Mouse (Mus musculus) forebrain, postnatal 0 days (tissue): ENCODE measurements around the gene Brpf3. TPM values are rescaled to one million over a fixed set of nuclear protein-coding genes. Genes with fewer than 3 reads are reported as not detected.

Experiments used
- ATAC-seq: fragments of 200-750 bp; cut with Nextera tagmentation; 2 replicates; pipeline ENCODE4 v1.8.0; 2017; ENCODE audit warnings: mild to moderate bottlenecking, moderate library complexity
- DNase-seq: peaks from one replicate; pipeline ENCODE4 v3.0.0-alpha.2; 2015
- H3K27ac ChIP-seq: fragments of 300-500 bp; sonication (generic); 2 replicates; pipeline ENCODE4 v1.5.1; 2014; ENCODE audit warnings: low read depth, mild to moderate bottlenecking, antibody characterized with exemption, low read length, moderate library complexity, mixed read lengths
- H3K27me3 ChIP-seq: fragments of 300-500 bp; sonication (generic); 2 replicates; pipeline ENCODE4 v1.6.1; 2014; ENCODE audit warnings: mild to moderate bottlenecking, low read length, mixed read lengths; ENCODE audit not compliant: insufficient read depth
- H3K36me3 ChIP-seq: fragments of 300-500 bp; sonication (generic); 2 replicates; pipeline ENCODE4 v1.6.1; 2014; ENCODE audit warnings: mild to moderate bottlenecking, moderate library complexity; ENCODE audit not compliant: insufficient read depth
- H3K4me1 ChIP-seq: fragments of 300-500 bp; sonication (generic); 2 replicates; pipeline ENCODE4 v1.6.1; 2014; ENCODE audit warnings: antibody characterized with exemption; ENCODE audit not compliant: insufficient read depth
- H3K4me2 ChIP-seq: fragments of 300-500 bp; sonication (generic); 2 replicates; pipeline ENCODE4 v1.6.1; 2014; ENCODE audit warnings: low read depth, mild to moderate bottlenecking, moderate library complexity
- H3K4me3 ChIP-seq: fragments of 300-500 bp; sonication (generic); 2 replicates; pipeline ENCODE4 v1.5.1; 2014; ENCODE audit warnings: low read depth, low read length, mixed read lengths
- H3K9ac ChIP-seq: fragments of 300-500 bp; sonication (generic); 2 replicates; pipeline ENCODE4 v1.6.1; 2014; ENCODE audit warnings: mild to moderate bottlenecking
- H3K9me3 ChIP-seq: fragments of 300-500 bp; sonication (generic); 2 replicates; pipeline ENCODE4 v1.6.1; 2016; ENCODE audit warnings: low read length
- CTCF ChIP-seq: sonication (generic); IDR thresholded peaks from 2 replicates; pipeline ENCODE4 v1.5.1; 2016; ENCODE audit warnings: antibody characterized with exemption, control low read depth, low read depth
- WGBS: fragments of 180-500 bp; shearing (Covaris S2); extraction: QIAGEN DNeasy Blood & Tissue Kit; methylation state at CpG from one replicate; pipeline ENCODE4 v1.1.7; 2014; 5-methylcytosine and 5-hydroxymethylcytosine counted together
- polyA plus RNA-seq: library from polyadenylated mRNA; unstranded; fragments of >200 nt; fragmentation: Nextera tagmentation; extraction: Ambion mirVana; gene quantifications from 2 replicates; pipeline ENCODE4 v1.2.1, GENCODE M21; 2015
- total RNA-seq: library from RNA; depleted of rRNA; stranded (reverse); fragments of >200 nt; gene quantifications from 2 replicates; pipeline ENCODE4 v1.2.3, GENCODE M21; 2014

Brpf3 gene
- total and polyA plus RNA-seq, 2 experiments from 2014 or later, result 4.1 to 13.0 TPM

DNA sequence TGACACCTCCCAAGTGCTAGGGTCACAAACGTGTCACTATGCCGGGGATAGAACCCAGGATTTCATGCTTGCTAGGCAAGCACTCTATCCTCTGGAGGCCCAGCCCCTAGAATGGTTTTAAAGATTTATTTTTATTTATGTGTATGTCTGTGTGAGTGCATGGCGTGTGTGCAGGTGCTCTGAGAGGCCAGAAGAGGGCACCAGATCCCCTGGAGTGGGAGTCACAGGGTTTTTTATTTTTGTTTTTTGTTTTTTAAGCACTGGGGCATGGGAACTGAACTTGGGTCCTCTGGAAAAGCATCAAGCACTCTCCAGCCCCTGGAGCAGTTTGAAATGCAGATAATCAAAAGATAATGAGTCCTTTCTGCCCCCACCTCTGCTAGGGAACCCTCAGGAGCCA is 24.1 kb upstream of the Brpf3 start:
- Histone ChIP-seq H3K4me3 (no peak overlapping the region), H3K27me3 (no peaks in the 10 kb centered on the region), H3K27ac (no peak overlapping the region), H3K4me1 (no peaks in the 10 kb centered on the region), H3K9me3 (no peaks in the 10 kb centered on the region), H3K9ac (no peak overlapping the region), H3K36me3 (no peaks in the 10 kb centered on the region), H3K4me2 (no peak overlapping the region)
- 88% methylated on average over 3 of the region's 3 CpGs for WGBS
- TF ChIP-seq CTCF, result no peak
- ATAC-seq, result no peak
- DNase-seq, result no peak

DNA sequence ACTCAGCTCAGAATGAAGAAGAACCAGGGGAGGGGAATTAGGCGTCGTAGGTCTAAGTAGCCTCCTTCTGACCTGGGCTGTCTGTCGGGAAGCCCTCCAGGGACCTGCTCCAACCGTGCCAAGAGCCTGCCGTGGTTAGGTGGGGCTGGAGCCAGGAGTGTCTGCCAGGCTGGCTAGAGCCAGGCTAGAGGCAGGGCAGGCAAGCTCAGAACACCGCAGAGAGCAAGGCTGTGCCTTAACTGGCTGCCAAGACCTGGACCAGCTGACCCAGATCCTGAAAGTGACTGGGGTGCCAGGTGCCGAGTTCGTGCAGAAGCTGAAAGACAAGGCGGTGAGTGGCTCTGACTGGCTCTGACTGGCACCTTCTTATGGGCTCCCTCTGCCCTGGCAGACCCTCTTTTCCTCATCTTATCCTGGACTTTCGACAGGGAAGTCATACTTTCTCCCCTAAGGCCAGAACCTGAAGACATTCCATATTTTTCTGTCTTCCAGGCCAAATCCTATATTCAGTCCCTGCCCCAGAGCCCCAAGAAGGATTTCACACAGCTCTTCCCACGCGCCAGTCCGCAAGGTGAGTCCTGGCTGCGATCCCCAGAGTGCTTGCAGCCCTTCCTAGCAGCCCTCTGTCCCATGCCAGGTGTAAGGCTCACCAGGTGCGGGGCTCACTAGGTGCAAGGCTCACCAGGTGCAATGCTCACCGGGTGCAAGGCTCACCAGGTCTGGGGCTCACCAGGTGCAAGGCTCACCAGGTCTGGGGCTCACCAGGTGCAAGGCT is 23.5 kb upstream of the Brpf3 start:
- no peak for DNase-seq
- Histone ChIP-seq H3K27ac (no peak overlapping the region), H3K9ac (no peak overlapping the region), H3K9me3 (no peaks in the 10 kb centered on the region), H3K4me3 (no peak overlapping the region), H3K27me3 (no peaks in the 10 kb centered on the region), H3K4me1 (no peaks in the 10 kb centered on the region), H3K4me2 (no peak overlapping the region), H3K36me3 (no peaks in the 10 kb centered on the region)
- no peak for ATAC-seq
- no peak for TF ChIP-seq CTCF
- WGBS, result 81% methylated on average over 16 of the region's 16 CpGs

- H3K9me3 ChIP-seq, result no peaks in the 10 kb centered on the region
- H3K9ac ChIP-seq, result no peak overlapping the region
- no peak overlapping the region for H3K4me2 ChIP-seq
- 90% methylated on average over 3 of the region's 3 CpGs for WGBS
- H3K27me3 ChIP-seq, result no peaks in the 10 kb centered on the region
- H3K4me3 ChIP-seq, result no peak overlapping the region
- ATAC-seq (no peak), DNase-seq (no peak)
- no peaks in the 10 kb centered on the region for H3K36me3 ChIP-seq
- no peaks in the 10 kb centered on the region for H3K4me1 ChIP-seq
- H3K27ac ChIP-seq, result no peak overlapping the region
- TF ChIP-seq CTCF, result no peak
Observed at GRCm38 (mm10) chr17:28779735-28780134, 21.2 kb upstream of the Brpf3 start.

DNA sequence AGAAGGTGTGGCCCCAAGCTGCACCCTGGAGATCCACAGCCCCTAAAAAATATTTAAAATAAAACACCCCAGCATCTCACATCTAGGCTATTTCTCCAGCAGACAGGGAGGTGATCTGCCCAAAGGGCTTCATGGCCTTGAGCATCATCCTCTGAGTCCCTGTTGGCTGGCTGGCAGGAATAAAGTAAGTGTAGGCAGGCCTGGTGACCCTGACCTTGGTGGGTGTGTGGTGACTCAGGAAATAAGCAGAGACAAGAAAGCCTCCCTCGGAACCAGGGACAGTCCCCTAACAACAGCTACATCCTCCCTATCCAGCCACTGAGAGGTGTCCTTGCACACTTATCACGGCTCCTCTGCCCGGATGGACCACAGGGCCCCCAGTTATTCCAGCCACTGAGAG is 20.1 kb upstream of the Brpf3 start:
- H3K9ac ChIP-seq, result no peak overlapping the region
- no peaks in the 10 kb centered on the region for H3K9me3 ChIP-seq
- H3K27ac ChIP-seq, result no peak overlapping the region
- no peak overlapping the region for H3K4me3 ChIP-seq
- ATAC-seq, result no peak
- TF ChIP-seq CTCF, result no peak
- H3K27me3 ChIP-seq, result no peaks in the 10 kb centered on the region
- H3K4me2 ChIP-seq, result no peak overlapping the region
- DNase-seq, result no peak
- H3K36me3 ChIP-seq, result no peaks in the 10 kb centered on the region
- 81% methylated on average over 3 of the region's 3 CpGs for WGBS
- H3K4me1 ChIP-seq, result no peaks in the 10 kb centered on the region

DNA sequence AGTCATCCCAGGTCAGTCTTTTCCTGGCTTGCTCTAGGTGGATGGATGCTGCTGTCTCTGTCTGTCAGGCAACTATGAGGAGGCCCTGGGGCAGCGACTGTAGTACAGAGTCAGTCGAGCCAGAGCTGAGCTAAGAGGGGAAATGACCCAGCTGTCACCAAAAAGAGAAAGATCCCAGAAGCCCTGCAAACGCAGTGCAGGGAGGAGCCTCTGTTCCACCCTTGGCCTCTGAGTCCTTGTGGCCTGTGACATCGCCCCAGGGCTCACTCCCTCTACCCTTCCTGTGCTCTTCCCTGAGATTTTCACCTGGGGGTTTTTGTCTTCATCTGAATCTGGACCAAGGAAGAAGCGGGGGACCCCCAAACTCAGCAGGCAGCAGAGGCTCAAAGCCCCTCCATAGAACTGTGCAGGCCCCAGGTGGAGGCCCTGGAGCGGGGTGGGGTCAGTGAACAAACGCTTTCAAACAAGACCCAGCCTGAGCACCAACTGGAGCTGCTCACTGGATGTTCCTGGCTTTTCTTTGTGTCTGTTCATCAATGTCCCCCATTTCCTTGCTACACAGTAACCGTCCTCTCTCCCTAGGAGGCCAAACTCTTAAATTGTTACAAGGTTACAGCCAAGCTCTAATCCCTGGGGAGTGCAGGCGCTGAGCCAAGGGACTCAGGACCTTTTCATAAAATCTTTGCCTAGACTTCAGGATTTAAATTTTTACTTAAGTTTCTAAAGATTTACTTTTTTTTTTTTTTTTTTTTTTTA is 19.4 kb upstream of the Brpf3 start:
- Histone ChIP-seq H3K4me3 (no peak overlapping the region), H3K36me3 (no peaks in the 10 kb centered on the region), H3K9me3 (no peaks in the 10 kb centered on the region), H3K9ac (no peak overlapping the region), H3K27me3 (no peaks in the 10 kb centered on the region), H3K27ac (no peak overlapping the region), H3K4me1 (no peaks in the 10 kb centered on the region), H3K4me2 (no peak overlapping the region)
- WGBS, result 55% methylated on average over 9 of the region's 9 CpGs
- no peak for ATAC-seq
- TF ChIP-seq CTCF, result no peak
- DNase-seq, result no peak

GRCm38 (mm10) chr17:28785036-28785435 is 15.9 kb upstream of the Brpf3 start:
- no peak overlapping the region for H3K4me3 ChIP-seq
- no peaks in the 10 kb centered on the region for H3K4me1 ChIP-seq
- H3K27me3 ChIP-seq, result no peaks in the 10 kb centered on the region
- DNase-seq (no peak), ATAC-seq (no peak)
- H3K36me3 ChIP-seq, result no peaks in the 10 kb centered on the region
- H3K4me2 ChIP-seq, result no peak overlapping the region
- no peak overlapping the region for H3K27ac ChIP-seq
- H3K9ac ChIP-seq, result no peak overlapping the region
- H3K9me3 ChIP-seq, result no peaks in the 10 kb centered on the region
- TF ChIP-seq CTCF, result no peak
- WGBS, result 88% methylated on average over 3 of the region's 3 CpGs

DNA sequence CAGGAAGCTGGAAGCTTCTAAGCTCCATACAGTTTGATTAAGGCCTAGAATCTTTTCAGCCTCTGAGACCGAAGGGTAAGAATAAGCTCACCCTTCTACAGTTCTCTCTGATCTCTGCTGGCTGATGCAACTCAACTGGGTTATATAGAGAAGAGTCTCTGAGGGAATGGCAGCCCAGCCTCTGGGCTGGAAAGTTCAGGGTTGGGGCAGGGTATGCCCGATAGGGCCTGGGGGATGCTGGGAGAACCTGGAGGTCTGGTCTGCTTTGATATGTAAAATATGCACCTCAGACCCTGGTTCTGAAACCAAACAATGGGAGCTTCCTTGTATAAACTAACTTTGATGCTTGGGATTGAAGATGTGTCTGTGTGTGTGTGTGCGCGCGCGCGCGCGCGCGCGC is 13.4 kb upstream of the Brpf3 start:
- Histone ChIP-seq H3K9me3 (no peaks in the 10 kb centered on the region), H3K9ac (no peak overlapping the region), H3K36me3 (no peaks in the 10 kb centered on the region), H3K4me3 (no peak overlapping the region), H3K4me2 (no peak overlapping the region), H3K27ac (no peak overlapping the region), H3K4me1 (no peaks in the 10 kb centered on the region), H3K27me3 (no peaks in the 10 kb centered on the region)
- TF ChIP-seq CTCF, result no peak
- WGBS, result 96% methylated on average over 12 of the region's 12 CpGs
- no peak for ATAC-seq
- DNase-seq, result no peak
